Mouse (Mus musculus): ENCODE measurements around the gene Ints6. TPM values are rescaled to one million over a fixed set of nuclear protein-coding genes. Genes with fewer than 3 reads are reported as not detected.

Gene Ints6
- polyA plus RNA-seq, 1 experiment from 2014 or later, result 26.9 TPM

DNA sequence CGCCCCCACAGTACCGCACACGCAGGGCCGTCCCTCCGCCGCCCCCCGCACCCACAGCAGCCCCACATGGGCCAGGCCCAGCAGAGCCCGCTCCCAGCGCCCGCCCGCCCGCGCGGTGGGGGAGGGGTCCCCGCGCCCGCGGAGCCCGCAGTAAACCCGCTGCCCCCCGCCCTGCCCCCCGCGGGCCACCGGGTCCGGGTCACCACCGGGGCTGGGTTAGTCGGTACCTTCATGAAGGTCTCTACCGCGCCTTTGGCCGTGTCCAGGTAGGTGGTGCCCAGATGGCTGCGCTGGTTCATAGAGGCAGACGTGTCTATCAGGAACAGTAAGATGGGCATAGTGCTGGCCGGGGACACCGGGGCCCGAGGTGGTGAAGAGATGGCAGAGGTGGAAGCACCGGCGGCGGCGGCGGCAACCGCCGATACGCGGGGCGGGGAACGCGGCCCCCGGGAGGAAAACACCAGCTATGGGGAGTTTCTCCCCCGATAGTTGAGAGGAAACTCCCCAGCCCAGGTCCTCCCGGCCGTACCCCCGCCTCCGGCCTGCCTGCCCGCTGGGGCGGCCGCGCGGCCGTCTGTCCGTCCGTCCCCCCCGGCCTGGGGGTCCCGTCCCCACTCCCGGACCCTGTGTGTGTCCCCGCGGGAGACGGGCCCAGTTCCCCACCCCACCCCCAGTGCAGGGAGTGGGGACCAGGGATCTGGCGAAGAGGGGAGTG lies 491 bp downstream of the Ints6 start:
- no peaks in the 10 kb centered on the region for H3K9me3 ChIP-seq (ENCODE audit: control insufficient read depth, low read length)
- H3K4me2 ChIP-seq, result peak overlapping the region; percentile 82
- ATAC-seq (ENCODE audit: low FRiP score) (peak; percentile 53), DNase-seq (ENCODE audit: low spot score, missing footprints) (peak; percentile 97)
- H3K4me1 ChIP-seq (ENCODE audit: control insufficient read depth, insufficient read depth, low read length), result peaks cover 12% of the 10 kb centered on the region
- peak overlapping the region; percentile 95 for H3K4me3 ChIP-seq (ENCODE audit: low read depth, low read length)
- under 1% methylated on average over 68 of the region's 68 CpGs for WGBS
- peak overlapping the region; percentile 97 for H3K27ac ChIP-seq (ENCODE audit: low read depth, low read length)
- H3K9ac ChIP-seq (ENCODE audit: low read length), result peak overlapping the region; percentile 96
- no peaks in the 10 kb centered on the region for H3K36me3 ChIP-seq (ENCODE audit: control insufficient read depth, insufficient read depth, low read length)
- no peaks in the 10 kb centered on the region for H3K27me3 ChIP-seq (ENCODE audit: control insufficient read depth, insufficient read depth, low read length)

DNA sequence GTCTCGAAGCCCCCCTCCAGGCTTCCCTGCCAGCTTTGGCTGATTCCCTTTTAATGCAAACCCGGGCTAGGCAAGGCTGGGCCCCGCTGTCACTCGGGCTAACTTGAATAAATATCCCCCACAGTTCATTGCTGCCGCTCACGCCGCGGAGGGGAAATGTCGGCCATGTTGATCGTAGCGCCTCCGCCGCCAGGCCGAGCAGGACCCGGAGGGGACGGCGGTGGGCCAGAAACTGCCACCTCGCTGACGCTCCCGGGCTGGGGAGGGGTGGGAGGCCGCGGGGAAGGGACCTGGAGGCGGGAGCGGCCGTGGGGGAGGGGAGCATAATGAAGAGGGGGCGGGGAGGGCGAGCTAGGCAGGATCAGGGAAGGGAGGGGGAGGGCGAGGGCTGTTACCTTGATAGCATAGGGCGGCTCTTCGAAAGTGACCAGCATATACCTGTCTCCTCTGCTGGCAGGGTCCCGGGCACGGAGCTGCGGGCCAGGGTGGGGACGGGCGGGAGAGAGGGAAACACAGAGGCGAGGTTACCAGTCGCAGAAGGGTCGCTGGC lies 1.1 kb downstream of the Ints6 start:
- Histone ChIP-seq H3K36me3 (ENCODE audit: control insufficient read depth, insufficient read depth, low read length) (no peaks in the 10 kb centered on the region), H3K27me3 (ENCODE audit: control insufficient read depth, insufficient read depth, low read length) (no peaks in the 10 kb centered on the region), H3K9ac (ENCODE audit: low read length) (peak overlapping the region; percentile 96), H3K9me3 (ENCODE audit: control insufficient read depth, low read length) (no peaks in the 10 kb centered on the region), H3K27ac (ENCODE audit: low read depth, low read length) (peak overlapping the region; percentile 97), H3K4me2 (peak overlapping the region; percentile 82), H3K4me1 (ENCODE audit: control insufficient read depth, insufficient read depth, low read length) (peaks cover 12% of the 10 kb centered on the region), H3K4me3 (ENCODE audit: low read depth, low read length) (peak overlapping the region; percentile 95)
- WGBS, result 1% methylated on average over 26 of the region's 38 CpGs
- DNase-seq (ENCODE audit: low spot score, missing footprints) (peak; percentile 97), ATAC-seq (ENCODE audit: low FRiP score) (peak; percentile 49)

DNA sequence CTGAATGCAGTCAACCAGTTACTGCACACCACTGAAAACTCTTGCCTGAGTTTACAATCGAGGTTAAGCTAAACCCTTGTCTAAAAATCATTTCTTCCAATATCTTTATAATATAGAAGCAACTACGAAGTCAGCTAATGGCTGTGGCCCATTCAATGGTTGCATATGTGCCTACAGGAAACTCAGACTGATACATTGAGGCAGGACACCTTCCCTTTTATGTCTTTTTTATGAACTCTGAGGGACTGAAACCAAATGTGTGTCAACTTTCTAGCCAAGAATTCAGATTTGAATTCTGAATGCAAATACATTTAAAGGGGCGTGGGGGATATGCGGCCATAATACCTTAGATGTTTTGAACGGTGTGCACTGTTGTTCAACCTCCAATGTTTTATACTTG lies 2.3 kb downstream of the Ints6 start:
- H3K4me3 ChIP-seq (ENCODE audit: low read depth, low read length), result no peak overlapping the region
- WGBS, result 95% methylated on average over 5 of the region's 5 CpGs
- no peak for DNase-seq (ENCODE audit: low spot score, missing footprints)
- ATAC-seq (ENCODE audit: low FRiP score), result no peak
- no peaks in the 10 kb centered on the region for H3K36me3 ChIP-seq (ENCODE audit: control insufficient read depth, insufficient read depth, low read length)
- H3K9ac ChIP-seq (ENCODE audit: low read length), result no peak overlapping the region
- peaks cover 12% of the 10 kb centered on the region for H3K4me1 ChIP-seq (ENCODE audit: control insufficient read depth, insufficient read depth, low read length)
- no peak overlapping the region for H3K4me2 ChIP-seq
- H3K9me3 ChIP-seq (ENCODE audit: control insufficient read depth, low read length), result no peaks in the 10 kb centered on the region
- H3K27ac ChIP-seq (ENCODE audit: low read depth, low read length), result no peak overlapping the region
- no peaks in the 10 kb centered on the region for H3K27me3 ChIP-seq (ENCODE audit: control insufficient read depth, insufficient read depth, low read length)

DNA sequence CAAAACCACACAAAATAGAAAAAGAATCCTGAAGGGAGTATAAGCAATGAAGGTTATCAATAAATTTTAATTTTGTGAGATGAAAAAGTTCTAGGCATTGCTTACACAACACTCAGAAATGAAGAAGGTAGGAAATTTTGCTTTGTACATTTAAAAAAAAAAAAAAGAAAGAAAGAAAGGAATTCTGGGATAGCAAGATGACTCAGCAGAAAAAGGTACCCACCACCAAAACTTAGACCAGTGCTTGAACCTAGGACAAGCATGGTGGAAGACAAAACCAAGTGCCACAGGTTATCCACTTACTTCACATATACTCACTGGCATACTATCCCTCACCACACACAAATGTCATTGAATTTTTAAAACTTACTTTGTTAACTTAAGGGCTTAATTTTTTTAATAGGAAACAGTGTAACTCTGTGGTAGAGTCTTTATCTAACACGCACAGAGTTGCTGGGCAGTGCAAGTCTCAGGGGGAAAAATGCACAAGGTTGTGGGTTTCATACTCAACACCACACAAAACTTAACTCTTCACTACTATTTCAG lies 5.8 kb downstream of the Ints6 start:
- H3K4me3 ChIP-seq (ENCODE audit: low read depth, low read length), result no peak overlapping the region
- no peak for DNase-seq (ENCODE audit: low spot score, missing footprints)
- no peaks in the 10 kb centered on the region for H3K9me3 ChIP-seq (ENCODE audit: control insufficient read depth, low read length)
- no peak for ATAC-seq (ENCODE audit: low FRiP score)
- 100% methylated on average over 1 of the region's 1 CpGs for WGBS
- no peak overlapping the region for H3K27ac ChIP-seq (ENCODE audit: low read depth, low read length)
- H3K4me1 ChIP-seq (ENCODE audit: control insufficient read depth, insufficient read depth, low read length), result peaks cover 5% of the 10 kb centered on the region; the same call in 1 of the 2 replicates
- no peaks in the 10 kb centered on the region for H3K36me3 ChIP-seq (ENCODE audit: control insufficient read depth, insufficient read depth, low read length)
- no peak overlapping the region for H3K9ac ChIP-seq (ENCODE audit: low read length)
- H3K4me2 ChIP-seq, result no peak overlapping the region
- no peaks in the 10 kb centered on the region for H3K27me3 ChIP-seq (ENCODE audit: control insufficient read depth, insufficient read depth, low read length)

DNA sequence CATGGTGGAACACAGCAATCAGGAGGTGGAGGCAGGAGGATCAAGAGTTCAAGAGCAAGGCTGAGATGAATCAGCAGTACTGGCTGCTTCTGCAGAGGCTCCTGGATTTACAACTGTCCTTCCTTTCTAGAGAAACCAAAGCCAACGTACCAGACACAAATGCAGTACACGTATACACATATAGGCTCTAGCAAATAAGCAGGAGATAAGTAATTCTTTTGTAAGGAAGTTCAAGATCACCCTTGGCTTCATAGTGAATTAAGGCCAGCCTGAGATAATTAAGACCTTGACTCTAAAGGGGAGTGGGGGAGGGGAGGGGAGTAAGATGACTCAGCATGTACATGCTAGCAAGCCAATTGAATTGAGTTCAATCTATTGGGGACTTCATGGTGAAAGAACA lies 9.5 kb downstream of the Ints6 start:
- no peak overlapping the region for H3K27ac ChIP-seq (ENCODE audit: low read depth, low read length)
- H3K4me3 ChIP-seq (ENCODE audit: low read depth, low read length), result no peak overlapping the region
- ATAC-seq (ENCODE audit: low FRiP score) (no peak), DNase-seq (ENCODE audit: low spot score, missing footprints) (peak; percentile 85)
- no peaks in the 10 kb centered on the region for H3K9me3 ChIP-seq (ENCODE audit: control insufficient read depth, low read length)
- 88% methylated on average over 2 of the region's 2 CpGs for WGBS
- H3K27me3 ChIP-seq (ENCODE audit: control insufficient read depth, insufficient read depth, low read length), result no peaks in the 10 kb centered on the region
- no peaks in the 10 kb centered on the region for H3K36me3 ChIP-seq (ENCODE audit: control insufficient read depth, insufficient read depth, low read length)
- no peak overlapping the region for H3K9ac ChIP-seq (ENCODE audit: low read length)
- H3K4me1 ChIP-seq (ENCODE audit: control insufficient read depth, insufficient read depth, low read length), result no peaks in the 10 kb centered on the region
- no peak overlapping the region for H3K4me2 ChIP-seq

DNA sequence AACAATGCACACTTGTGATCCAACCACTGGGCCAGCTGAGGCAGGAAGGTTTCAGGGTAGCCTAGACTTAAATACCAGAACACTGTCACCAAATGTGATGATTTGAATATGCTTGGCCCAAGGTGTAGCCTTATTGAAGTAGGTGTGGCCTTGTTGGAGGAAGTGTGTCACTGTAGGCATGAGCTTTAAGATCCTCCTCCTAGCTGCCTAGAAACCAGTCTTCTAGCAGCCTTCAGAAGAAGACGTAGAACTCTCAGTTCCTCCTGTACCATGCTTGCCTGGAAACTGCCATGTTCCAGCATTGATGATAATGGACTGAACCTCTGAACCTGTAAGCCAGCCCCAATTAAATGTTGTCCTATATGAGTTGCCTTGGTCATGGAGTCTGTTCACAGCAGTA lies 25.3 kb downstream of the Ints6 start:
- Histone ChIP-seq H3K4me2 (no peak overlapping the region), H3K9me3 (ENCODE audit: control insufficient read depth, low read length) (no peaks in the 10 kb centered on the region), H3K27me3 (ENCODE audit: control insufficient read depth, insufficient read depth, low read length) (no peaks in the 10 kb centered on the region), H3K9ac (ENCODE audit: low read length) (no peak overlapping the region), H3K4me3 (ENCODE audit: low read depth, low read length) (no peak overlapping the region), H3K36me3 (ENCODE audit: control insufficient read depth, insufficient read depth, low read length) (peaks cover 2% of the 10 kb centered on the region; the same call in 1 of the 2 replicates), H3K27ac (ENCODE audit: low read depth, low read length) (no peak overlapping the region), H3K4me1 (ENCODE audit: control insufficient read depth, insufficient read depth, low read length) (no peaks in the 10 kb centered on the region)
- ATAC-seq (ENCODE audit: low FRiP score), result no peak
- DNase-seq (ENCODE audit: low spot score, missing footprints), result no peak
- WGBS, result 87% methylated on average over 1 of the region's 1 CpGs

DNA sequence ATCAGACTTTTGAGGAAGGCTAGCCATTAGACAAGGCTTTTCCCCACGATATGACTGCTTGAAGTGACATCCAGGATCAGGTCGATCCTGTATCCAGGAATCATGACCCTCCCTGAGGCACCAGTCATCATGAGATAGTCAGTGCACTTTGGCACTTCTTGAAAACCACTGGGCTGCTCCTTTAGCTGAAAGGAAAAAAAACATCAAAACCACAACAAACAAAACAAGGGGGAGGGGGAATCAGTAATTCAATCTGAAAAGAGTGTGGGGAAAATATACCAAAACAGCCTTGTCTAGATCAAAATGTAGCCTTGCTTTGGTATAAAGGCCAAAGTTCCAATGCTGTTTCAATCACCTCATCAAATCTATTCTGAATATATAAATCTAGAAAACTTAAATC lies 27.3 kb downstream of the Ints6 start:
- H3K4me3 ChIP-seq (ENCODE audit: low read depth, low read length), result no peak overlapping the region
- no peak overlapping the region for H3K9ac ChIP-seq (ENCODE audit: low read length)
- no peaks in the 10 kb centered on the region for H3K9me3 ChIP-seq (ENCODE audit: control insufficient read depth, low read length)
- peaks cover 2% of the 10 kb centered on the region; the same call in 1 of the 2 replicates for H3K36me3 ChIP-seq (ENCODE audit: control insufficient read depth, insufficient read depth, low read length)
- H3K4me2 ChIP-seq, result no peak overlapping the region
- no peaks in the 10 kb centered on the region for H3K4me1 ChIP-seq (ENCODE audit: control insufficient read depth, insufficient read depth, low read length)
- WGBS, result 85% methylated on average over 2 of the region's 2 CpGs
- H3K27me3 ChIP-seq (ENCODE audit: control insufficient read depth, insufficient read depth, low read length), result no peaks in the 10 kb centered on the region
- no peak overlapping the region for H3K27ac ChIP-seq (ENCODE audit: low read depth, low read length)
- ATAC-seq (ENCODE audit: low FRiP score), result no peak
- DNase-seq (ENCODE audit: low spot score, missing footprints), result no peak

DNA sequence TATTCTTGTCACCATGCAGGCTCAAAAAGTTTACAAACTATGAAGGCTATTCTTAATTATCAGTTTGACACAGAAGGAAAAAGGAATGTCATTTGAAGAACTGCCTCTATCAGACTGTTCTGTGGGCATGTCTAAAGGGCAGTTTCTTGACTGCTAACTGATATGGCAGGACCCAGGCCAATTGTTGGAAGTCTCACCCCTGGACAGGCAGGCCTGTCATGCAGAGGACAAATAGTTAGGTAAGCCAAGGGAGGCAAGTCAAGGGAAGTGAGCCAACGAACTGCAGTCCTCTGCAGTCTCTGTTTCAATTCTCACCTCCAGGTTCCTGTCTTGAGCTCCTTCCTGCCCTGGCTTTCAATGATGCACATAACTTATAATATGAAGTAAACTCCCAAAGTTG lies 29.1 kb downstream of the Ints6 start:
- Histone ChIP-seq H3K4me2 (no peak overlapping the region), H3K4me3 (ENCODE audit: low read depth, low read length) (no peak overlapping the region), H3K9ac (ENCODE audit: low read length) (no peak overlapping the region), H3K27me3 (ENCODE audit: control insufficient read depth, insufficient read depth, low read length) (no peaks in the 10 kb centered on the region), H3K36me3 (ENCODE audit: control insufficient read depth, insufficient read depth, low read length) (peaks cover 2% of the 10 kb centered on the region; the same call in 1 of the 2 replicates), H3K4me1 (ENCODE audit: control insufficient read depth, insufficient read depth, low read length) (no peaks in the 10 kb centered on the region), H3K9me3 (ENCODE audit: control insufficient read depth, low read length) (no peaks in the 10 kb centered on the region), H3K27ac (ENCODE audit: low read depth, low read length) (no peak overlapping the region)
- WGBS, result 79% methylated on average over 1 of the region's 1 CpGs
- no peak for DNase-seq (ENCODE audit: low spot score, missing footprints)
- ATAC-seq (ENCODE audit: low FRiP score), result no peak

DNA sequence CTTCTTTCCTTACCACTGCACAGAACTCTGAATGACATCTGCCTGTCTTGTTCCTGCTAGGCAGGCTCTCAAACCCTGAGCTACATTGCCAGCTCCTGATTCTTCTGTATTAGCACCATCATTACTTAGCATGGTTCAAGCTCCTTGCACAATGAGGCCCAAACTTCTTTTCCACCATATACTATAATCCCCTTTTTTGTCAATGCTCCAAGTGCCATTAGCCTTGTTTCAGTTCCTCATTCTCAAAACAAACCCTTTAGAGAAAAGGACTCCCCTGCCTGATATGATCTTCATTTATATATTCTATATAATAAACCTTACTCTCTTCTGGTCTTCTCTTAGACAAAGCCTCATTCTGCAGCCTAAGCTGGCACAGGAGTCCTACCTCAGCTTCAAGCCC lies 36.4 kb downstream of the Ints6 start:
- Histone ChIP-seq H3K27ac (ENCODE audit: low read depth, low read length) (no peak overlapping the region), H3K36me3 (ENCODE audit: control insufficient read depth, insufficient read depth, low read length) (no peaks in the 10 kb centered on the region), H3K4me2 (no peak overlapping the region), H3K9me3 (ENCODE audit: control insufficient read depth, low read length) (no peaks in the 10 kb centered on the region), H3K27me3 (ENCODE audit: control insufficient read depth, insufficient read depth, low read length) (no peaks in the 10 kb centered on the region), H3K4me1 (ENCODE audit: control insufficient read depth, insufficient read depth, low read length) (no peaks in the 10 kb centered on the region), H3K9ac (ENCODE audit: low read length) (no peak overlapping the region), H3K4me3 (ENCODE audit: low read depth, low read length) (no peak overlapping the region)
- ATAC-seq (ENCODE audit: low FRiP score) (no peak), DNase-seq (ENCODE audit: low spot score, missing footprints) (no peak)

Data from midbrain, embryonic 11.5 days (tissue).